Mouse (Mus musculus) forebrain, embryonic 15.5 days (tissue): ENCODE results near the gene Arhgef25. TPM values are rescaled to one million over a fixed set of nuclear protein-coding genes. Genes with fewer than 3 reads are reported as not detected.

Experiments
- ATAC-seq: fragments of 200-750 bp; cut with Nextera tagmentation; replicated peaks from 2 replicates; pipeline ENCODE4 v1.8.0; 2017; ENCODE audit warnings: mild to moderate bottlenecking, moderate TSS enrichment, moderate library complexity
- H3K27ac ChIP-seq: fragments of 300-500 bp; sonication (generic); replicated peaks from 2 replicates; pipeline ENCODE4 v1.5.1; 2015; ENCODE audit warnings: mild to moderate bottlenecking, inconsistent platforms
- H3K27me3 ChIP-seq: fragments of 300-500 bp; sonication (generic); 2 replicates; pipeline ENCODE4 v1.6.1; 2015; ENCODE audit warnings: inconsistent platforms
- H3K36me3 ChIP-seq: fragments of 300-500 bp; sonication (generic); 2 replicates; pipeline ENCODE4 v1.6.1; 2015; ENCODE audit warnings: mild to moderate bottlenecking, inconsistent platforms
- H3K4me1 ChIP-seq: fragments of 300-500 bp; sonication (generic); 2 replicates; pipeline ENCODE4 v1.6.1; 2015; ENCODE audit warnings: inconsistent platforms
- H3K4me2 ChIP-seq: fragments of 300-500 bp; sonication (generic); replicated peaks from 2 replicates; pipeline ENCODE4 v1.6.1; 2015; ENCODE audit warnings: mild to moderate bottlenecking, inconsistent platforms
- H3K4me3 ChIP-seq: fragments of 300-500 bp; sonication (generic); 2 replicates; pipeline ENCODE4 v1.5.1; 2015; ENCODE audit warnings: mild to moderate bottlenecking, inconsistent platforms
- H3K9ac ChIP-seq: fragments of 300-500 bp; sonication (generic); replicated peaks from 2 replicates; pipeline ENCODE4 v1.6.1; 2015; ENCODE audit warnings: mild to moderate bottlenecking, inconsistent platforms
- H3K9me3 ChIP-seq: fragments of 300-500 bp; sonication (generic); 2 replicates; pipeline ENCODE4 v1.6.1; 2016; ENCODE audit warnings: inconsistent platforms
- WGBS: fragments of 180-500 bp; shearing (Covaris S2); methylation state at CpG from one replicate; pipeline ENCODE4 v1.1.7; 2015; ENCODE audit warnings: mixed read lengths; 5-methylcytosine and 5-hydroxymethylcytosine counted together
- polyA plus RNA-seq: library from polyadenylated mRNA; unstranded; fragments of >200 nt; fragmentation: Nextera tagmentation; extraction: Ambion mirVana; gene quantifications from 2 replicates; pipeline ENCODE4 v1.2.1, GENCODE M21; 2015

The Arhgef25 gene
- polyA plus RNA-seq: 31.4 and 32.3 TPM in 2 replicates

DNA sequence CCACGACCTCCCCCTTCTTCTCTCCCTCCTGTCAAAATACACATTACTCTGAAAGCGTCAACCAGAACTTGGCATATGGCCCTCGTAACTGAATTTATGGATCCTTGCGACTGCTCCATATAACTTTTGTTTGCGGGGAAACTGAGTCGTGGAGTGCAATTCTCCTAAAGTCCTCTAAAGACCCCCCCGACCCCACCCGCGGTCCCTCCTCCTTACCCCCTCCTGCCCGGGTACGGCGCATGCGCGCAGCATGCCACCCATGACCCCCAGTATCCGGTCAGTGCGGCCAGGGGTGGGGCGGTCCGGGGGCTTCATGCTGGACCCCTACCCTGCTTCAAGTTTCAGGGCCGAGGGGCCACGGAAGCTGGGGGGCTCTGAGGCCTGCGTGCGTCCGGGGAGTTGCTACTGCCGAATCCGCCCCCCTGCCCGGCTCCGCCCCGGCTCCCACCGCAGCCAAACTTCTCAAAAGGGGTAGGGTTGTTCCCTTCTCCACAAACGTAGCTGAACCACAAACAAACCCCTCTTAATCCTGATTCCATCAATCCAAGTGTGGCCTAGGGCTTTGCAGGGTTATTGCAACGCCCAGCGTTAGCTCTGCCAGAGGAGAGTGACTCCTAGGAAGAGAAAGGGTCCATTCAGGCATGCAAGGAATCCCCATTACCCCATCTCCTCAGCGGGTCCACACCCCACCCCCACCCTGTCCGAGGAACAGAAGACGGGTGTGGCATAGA is at the start of gene Arhgef25:
Gene Arhgef25, minus strand, starts transcription at position 433 of the 731 bp plus-strand sequence.
- Histone ChIP-seq H3K9ac (peak within 1 kb of the TSS; percentile 91), H3K27me3 (no peaks in the 10 kb centered on the region), H3K4me2 (peak within 1 kb of the TSS; percentile 97), H3K4me1 (peaks cover 44% of the 10 kb centered on the region), H3K36me3 (peaks cover 21% of the 10 kb centered on the region), H3K4me3 (peak within 1 kb of the TSS; percentile 81), H3K27ac (peak within 1 kb of the TSS; percentile 86), H3K9me3 (no peaks in the 10 kb centered on the region)
- no peak for ATAC-seq
- 2% methylated on average over 35 of the region's 35 CpGs for WGBS

GRCm38 (mm10) chr10:127238241-127238824 is 48.5 kb upstream of the Arhgef25 start:
- no peak overlapping the region for H3K9ac ChIP-seq
- 78% methylated on average over 18 of the region's 18 CpGs for WGBS
- no peaks in the 10 kb centered on the region for H3K9me3 ChIP-seq
- no peaks in the 10 kb centered on the region for H3K27me3 ChIP-seq
- H3K36me3 ChIP-seq: peaks cover 80% of the 10 kb centered on the region
- ATAC-seq: no peak
- no peak overlapping the region for H3K4me2 ChIP-seq
- H3K4me1 ChIP-seq: no peaks in the 10 kb centered on the region
- no peak overlapping the region for H3K27ac ChIP-seq
- no peak overlapping the region for H3K4me3 ChIP-seq

DNA sequence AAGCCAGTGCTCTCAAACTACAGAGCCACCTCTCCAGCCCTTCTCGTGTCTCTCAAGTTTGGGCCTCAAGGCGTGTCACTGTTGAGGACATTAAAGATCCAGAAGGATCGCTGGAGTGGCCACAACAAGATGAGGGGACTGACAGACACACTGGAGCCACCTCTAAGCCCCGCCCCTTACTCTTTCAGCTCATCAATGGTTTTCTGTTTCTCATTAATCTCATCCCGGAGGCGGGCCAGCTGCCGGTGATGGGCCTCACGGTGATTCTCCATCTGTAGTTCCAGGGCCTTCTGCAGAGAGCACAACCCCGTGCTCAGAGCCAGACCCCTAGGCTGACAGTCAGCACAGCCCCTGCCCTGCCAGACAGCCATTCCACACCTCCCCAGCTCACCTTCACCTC is 46.7 kb upstream of the Arhgef25 start:
- Histone ChIP-seq H3K4me3 (no peak overlapping the region), H3K4me2 (no peak overlapping the region), H3K36me3 (peaks cover 78% of the 10 kb centered on the region), H3K27ac (no peak overlapping the region), H3K9me3 (no peaks in the 10 kb centered on the region), H3K9ac (no peak overlapping the region), H3K4me1 (no peaks in the 10 kb centered on the region), H3K27me3 (no peaks in the 10 kb centered on the region)
- WGBS: 50% methylated on average over 9 of the region's 9 CpGs
- no peak for ATAC-seq

DNA sequence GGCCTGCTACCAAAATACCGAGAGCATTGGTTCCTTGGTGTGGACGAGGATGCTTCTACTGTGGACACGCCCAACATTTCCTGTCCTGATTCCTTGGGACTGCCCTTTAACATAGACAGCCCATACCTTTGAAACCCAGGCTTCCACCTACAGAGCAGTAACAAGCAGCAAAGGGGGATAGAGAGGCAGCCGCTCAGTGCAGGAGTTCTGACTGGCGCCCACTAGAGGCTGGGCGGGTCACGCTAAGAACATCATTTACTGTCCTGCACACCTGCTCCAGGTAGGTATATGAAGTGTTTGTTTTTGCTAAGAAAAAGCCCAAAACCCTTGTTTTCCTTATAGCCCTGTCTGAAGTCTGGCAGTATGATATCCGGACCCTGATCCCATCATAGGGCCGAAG is 43.3 kb upstream of the Arhgef25 start:
- H3K4me2 ChIP-seq: no peak overlapping the region
- WGBS: 81% methylated on average over 9 of the region's 9 CpGs
- H3K36me3 ChIP-seq: peaks cover 76% of the 10 kb centered on the region
- no peak for ATAC-seq
- no peaks in the 10 kb centered on the region for H3K27me3 ChIP-seq
- no peak overlapping the region for H3K9ac ChIP-seq
- no peak overlapping the region for H3K4me3 ChIP-seq
- no peak overlapping the region for H3K27ac ChIP-seq
- H3K9me3 ChIP-seq: no peaks in the 10 kb centered on the region
- no peaks in the 10 kb centered on the region for H3K4me1 ChIP-seq

GRCm38 (mm10) chr10:127231741-127232140 is 41.9 kb upstream of the Arhgef25 start:
- WGBS: 88% methylated on average over 14 of the region's 14 CpGs

DNA sequence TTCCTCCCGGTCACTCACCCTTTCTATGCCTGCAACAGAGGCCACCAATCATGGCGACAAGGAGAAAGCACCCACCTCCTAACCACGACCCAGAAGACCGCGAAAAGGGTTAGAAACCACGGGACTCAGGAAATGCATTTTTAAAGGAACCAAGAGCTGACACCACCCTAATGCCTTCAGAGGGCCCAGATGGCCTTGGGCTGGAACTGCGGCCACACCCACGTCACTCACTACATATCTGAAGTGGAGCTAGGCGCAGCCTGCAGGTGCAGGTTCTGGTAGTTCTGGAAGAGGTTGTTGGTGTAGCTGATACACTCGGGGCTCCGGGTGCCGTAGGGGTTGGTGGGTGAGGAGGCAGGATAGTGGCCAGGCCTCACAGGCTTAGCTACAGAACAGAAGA is 40.8 kb upstream of the Arhgef25 start:
- Histone ChIP-seq H3K36me3 (peaks cover 74% of the 10 kb centered on the region), H3K27ac (no peak overlapping the region)
- WGBS: 91% methylated on average over 12 of the region's 12 CpGs

More at GRCm38 (mm10) chr10:127231741-127232140, 41.9 kb upstream of the Arhgef25 start:
- no peaks in the 10 kb centered on the region for H3K9me3 ChIP-seq
- H3K4me1 ChIP-seq: no peaks in the 10 kb centered on the region
- no peak overlapping the region for H3K27ac ChIP-seq
- H3K4me3 ChIP-seq: no peak overlapping the region
- H3K36me3 ChIP-seq: peaks cover 76% of the 10 kb centered on the region
- no peak for ATAC-seq
- no peak overlapping the region for H3K9ac ChIP-seq
- H3K4me2 ChIP-seq: no peak overlapping the region
- H3K27me3 ChIP-seq: no peaks in the 10 kb centered on the region

GRCm38 (mm10) chr10:127228897-127229296 is 39.0 kb upstream of the Arhgef25 start:
- Histone ChIP-seq H3K9ac (no peak overlapping the region), H3K9me3 (no peaks in the 10 kb centered on the region), H3K4me2 (no peak overlapping the region), H3K36me3 (peaks cover 74% of the 10 kb centered on the region), H3K4me1 (no peaks in the 10 kb centered on the region), H3K4me3 (no peak overlapping the region), H3K27me3 (no peaks in the 10 kb centered on the region), H3K27ac (no peak overlapping the region)
- WGBS: 22% methylated on average over 4 of the region's 4 CpGs
- ATAC-seq: peak; percentile 27; the same call in 1 of the 2 replicates

More for the DNA sequence above, 40.8 kb upstream of the Arhgef25 start:
- ATAC-seq: no peak
- no peaks in the 10 kb centered on the region for H3K9me3 ChIP-seq
- no peak overlapping the region for H3K9ac ChIP-seq
- no peaks in the 10 kb centered on the region for H3K27me3 ChIP-seq
- no peak overlapping the region for H3K4me2 ChIP-seq
- no peaks in the 10 kb centered on the region for H3K4me1 ChIP-seq
- no peak overlapping the region for H3K4me3 ChIP-seq

DNA sequence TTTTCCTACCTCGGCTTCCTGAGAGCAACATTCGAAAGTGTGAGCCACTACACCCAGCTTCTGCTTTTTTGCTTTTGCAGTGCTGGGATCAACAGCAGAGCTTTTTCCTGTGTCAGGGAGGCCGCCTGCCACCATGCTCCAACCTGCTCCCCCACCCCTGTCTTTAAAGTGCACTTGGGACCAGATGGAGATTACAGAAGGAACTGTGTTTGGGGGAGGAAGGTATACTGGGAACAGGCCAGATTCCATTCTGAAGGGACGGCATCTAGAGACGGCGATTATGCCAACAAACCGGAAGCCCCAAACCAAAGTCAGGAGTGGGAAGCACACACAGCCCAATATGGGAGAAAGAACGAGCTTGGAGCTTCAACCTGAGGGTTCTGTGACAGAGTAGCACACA is 37.3 kb upstream of the Arhgef25 start:
- Histone ChIP-seq H3K9ac (no peak overlapping the region), H3K4me2 (no peak overlapping the region), H3K27me3 (no peaks in the 10 kb centered on the region), H3K27ac (no peak overlapping the region), H3K4me3 (no peak overlapping the region), H3K9me3 (no peaks in the 10 kb centered on the region), H3K36me3 (peaks cover 59% of the 10 kb centered on the region), H3K4me1 (no peaks in the 10 kb centered on the region)
- 84% methylated on average over 8 of the region's 8 CpGs for WGBS
- no peak for ATAC-seq

- H3K4me1 ChIP-seq: no peaks in the 10 kb centered on the region
- H3K4me2 ChIP-seq: no peak overlapping the region
- no peak overlapping the region for H3K27ac ChIP-seq
- H3K27me3 ChIP-seq: no peaks in the 10 kb centered on the region
- 75% methylated on average over 8 of the region's 8 CpGs for WGBS
- no peaks in the 10 kb centered on the region for H3K9me3 ChIP-seq
- no peak overlapping the region for H3K9ac ChIP-seq
- H3K4me3 ChIP-seq: no peak overlapping the region
- H3K36me3 ChIP-seq: peaks cover 52% of the 10 kb centered on the region
- no peak for ATAC-seq
These were observed 36.5 kb upstream of the Arhgef25 start for GRCm38 (mm10) chr10:127226318-127226895.

- Histone ChIP-seq H3K9ac (no peak overlapping the region), H3K4me2 (no peak overlapping the region), H3K36me3 (peaks cover 45% of the 10 kb centered on the region), H3K27ac (no peak overlapping the region), H3K27me3 (no peaks in the 10 kb centered on the region), H3K9me3 (no peaks in the 10 kb centered on the region), H3K4me3 (no peak overlapping the region), H3K4me1 (no peaks in the 10 kb centered on the region)
- no peak for ATAC-seq
- WGBS: 26% methylated on average over 10 of the region's 10 CpGs
These were observed 35.8 kb upstream of the Arhgef25 start for GRCm38 (mm10) chr10:127225732-127226131.

DNA sequence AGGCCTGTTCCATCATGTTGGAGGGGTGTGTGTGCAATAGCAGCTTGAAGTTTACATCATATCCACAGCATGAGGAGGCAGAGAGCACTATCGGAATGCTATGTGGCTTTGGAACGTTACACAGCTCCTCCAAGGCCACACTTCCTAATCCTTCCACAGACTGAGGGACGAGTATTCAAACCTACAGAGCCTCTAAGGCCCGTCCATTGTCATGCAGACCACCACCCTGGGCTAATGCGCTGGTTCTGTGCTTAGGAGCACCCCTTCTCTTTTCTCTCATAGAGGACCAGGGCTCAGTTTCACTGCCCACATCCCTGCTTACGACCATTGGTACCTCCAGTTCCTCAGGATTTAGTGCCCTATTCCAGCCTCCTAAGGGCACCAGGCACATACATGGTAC is 35.3 kb upstream of the Arhgef25 start:
- Histone ChIP-seq H3K4me2 (no peak overlapping the region), H3K4me1 (no peaks in the 10 kb centered on the region), H3K27me3 (no peaks in the 10 kb centered on the region), H3K9ac (no peak overlapping the region), H3K4me3 (no peak overlapping the region), H3K9me3 (no peaks in the 10 kb centered on the region), H3K36me3 (peaks cover 40% of the 10 kb centered on the region), H3K27ac (no peak overlapping the region)
- no peak for ATAC-seq
- WGBS: 24% methylated on average over 6 of the region's 6 CpGs

DNA sequence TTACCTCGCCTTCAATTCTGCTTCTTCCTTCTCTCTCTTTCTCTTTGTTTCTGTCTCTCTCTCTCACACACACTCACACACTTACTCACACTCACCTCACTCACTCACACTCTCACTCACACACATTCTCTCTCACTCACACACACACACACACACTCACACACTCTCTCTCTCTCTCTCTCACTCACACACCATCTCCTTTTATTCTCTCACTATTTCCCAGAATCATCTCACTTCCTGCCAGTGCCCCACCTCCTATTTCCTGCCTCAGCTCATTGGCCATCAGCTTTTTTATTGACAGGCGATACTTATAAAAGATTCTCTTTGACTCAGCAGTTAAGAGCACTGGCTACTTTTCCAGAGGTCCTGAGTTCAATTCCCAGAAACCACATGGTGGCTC is 28.5 kb upstream of the Arhgef25 start:
- H3K9ac ChIP-seq: no peak overlapping the region
- no peaks in the 10 kb centered on the region for H3K9me3 ChIP-seq
- H3K27me3 ChIP-seq: no peaks in the 10 kb centered on the region
- no peak for ATAC-seq
- H3K36me3 ChIP-seq: no peaks in the 10 kb centered on the region
- 86% methylated on average over 2 of the region's 2 CpGs for WGBS
- H3K4me2 ChIP-seq: no peak overlapping the region
- no peaks in the 10 kb centered on the region for H3K4me1 ChIP-seq
- no peak overlapping the region for H3K27ac ChIP-seq
- H3K4me3 ChIP-seq: no peak overlapping the region
